Mouse (Mus musculus) brain, embryonic 14.5 days (tissue): ENCODE measurements around the gene Rbm20.

Experiments
- CTCF ChIP-seq: fragments of 200-500 bp; IDR thresholded peaks from 2 replicates; pipeline ENCODE4 v1.5.1; 2012; ENCODE audit warnings: inconsistent platforms, mild to moderate bottlenecking, moderate library complexity, borderline replicate concordance; ENCODE audit not compliant: insufficient read depth, insufficient read length; ENCODE audit errors: extremely low read depth
- POLR2A ChIP-seq: fragments of 200-500 bp; IDR thresholded peaks from 2 replicates; pipeline ENCODE4 v1.6.1; 2012; ENCODE audit warnings: mild to moderate bottlenecking, inconsistent platforms, borderline replicate concordance; ENCODE audit not compliant: poor library complexity, insufficient read depth, insufficient read length, severe bottlenecking; ENCODE audit errors: extremely low read depth

DNA sequence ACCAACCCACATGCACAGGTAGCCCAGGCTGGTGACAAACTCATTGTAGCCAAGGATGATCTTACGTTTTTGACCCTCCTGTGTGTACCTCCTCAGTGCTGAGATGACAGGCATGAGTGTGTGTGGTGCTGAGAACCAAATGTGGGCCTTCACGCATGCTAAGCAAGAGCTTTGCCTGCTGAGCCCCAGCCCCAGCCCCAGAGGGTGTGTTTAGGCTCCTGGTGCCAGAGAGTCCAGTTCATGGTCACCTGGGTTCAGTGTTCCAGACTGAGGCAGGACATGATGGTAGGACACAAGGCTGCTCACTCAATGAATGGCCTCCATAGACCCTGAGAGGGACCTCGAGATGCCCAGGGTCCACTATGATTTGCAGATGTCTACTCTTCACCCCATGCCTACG lies 11.7 kb upstream of the Rbm20 start:
- no peak for TF ChIP-seq CTCF
- no peak for TF ChIP-seq POLR2A
